Mouse (Mus musculus): ENCODE data around the gene Mpped2.

GRCm38 (mm10) chr2:106674319-106674718 is 18.8 kb upstream of the Mpped2 start:
- TF ChIP-seq EP300 (IDR thresholded peaks at IDR 0.05; ENCODE audit: insufficient read depth, low read depth, low read length) (no peak), CTCF (IDR thresholded peaks at IDR 0.05; ENCODE audit: low read depth, low read length) (no peak), POLR2A (IDR thresholded peaks at IDR 0.05; ENCODE audit: insufficient read depth, low read length) (no peak)
